Mouse (Mus musculus) liver, adult 2 months (tissue): ENCODE measurements at regions not wholly inside any gene's neighbourhood (a gene's known extent, or its start where the extent isn't known, plus 50 kb on each side); places are given as distances from the start of the nearest gene placed in this dataset.

Experiments used
- CTCF ChIP-seq: fragments of 200-500 bp; IDR thresholded peaks from 2 replicates; pipeline ENCODE4 v1.5.1; 2011; ENCODE audit warnings: low read depth, low read length, control low read depth
- POLR2A ChIP-seq: fragments of 200-500 bp; IDR thresholded peaks from 2 replicates; pipeline ENCODE4 v1.6.1; 2011; ENCODE audit warnings: low read length, control low read depth; ENCODE audit not compliant: insufficient read depth; ENCODE audit errors: extremely low read depth

- no peak for TF ChIP-seq POLR2A
- no peak for TF ChIP-seq CTCF
These were observed 166.7 kb downstream of the Calcrl start for GRCm38 (mm10) chr2:84258339-84259006.
